In the genomic region with DNA sequence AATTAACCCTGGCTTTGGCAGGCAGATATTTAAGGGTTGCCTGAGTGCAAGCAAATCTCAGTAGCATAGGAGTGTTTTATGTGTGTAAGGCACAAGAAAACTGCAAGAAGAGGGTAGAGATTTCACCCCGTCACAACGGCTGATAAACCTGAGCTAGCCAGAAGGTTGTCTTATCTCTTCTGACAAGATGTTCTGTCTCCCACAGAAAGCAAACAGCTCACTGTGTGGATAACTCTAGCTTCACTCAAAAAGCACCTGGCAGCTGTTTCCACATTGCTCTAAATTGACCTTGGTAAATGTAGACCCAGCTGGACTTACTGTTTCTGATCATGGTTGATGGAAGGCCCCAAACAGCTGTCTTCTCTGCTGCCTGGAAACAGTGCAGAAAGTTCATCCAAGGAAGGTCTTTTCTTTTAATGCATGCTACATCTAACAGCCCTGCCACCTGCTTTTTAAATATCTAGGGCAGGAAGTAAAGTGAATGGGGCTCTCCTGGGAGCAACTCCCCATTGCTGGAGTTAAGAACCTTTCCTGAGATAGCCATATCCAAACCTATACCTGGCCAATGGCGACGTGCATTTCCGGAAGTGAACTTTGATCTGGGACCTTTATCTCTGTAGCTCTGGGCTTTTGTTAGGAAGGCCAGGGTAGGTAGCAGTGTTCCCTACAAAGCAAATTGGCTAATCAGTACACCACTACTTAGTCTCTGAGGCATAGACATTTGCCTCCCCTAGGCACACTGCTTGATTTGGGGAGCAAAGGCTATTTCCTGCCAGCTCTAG, we compare ENCODE assay signal across 29 mouse cellular contexts. TPM values are rescaled to one million over a fixed set of nuclear protein-coding genes. Genes with fewer than 3 reads are reported as not detected.
DNase-seq lines count a peak whose midpoint lies in the region; ATAC-seq and TF ChIP-seq lines count a peak whose summit lies in the region.
"Had no signal": no experiment of that assay in that cellular context is flagged by ENCODE, and none has a peak within 500 bp of the region (broad histone marks: within the 10 kb centered on the region; RNA-seq: fewer than 3 reads in every experiment).

No protein-coding gene starts in this region.

- H3K9ac ChIP-seq in intestine, embryonic 16.5 days (ENCODE audit: low read depth, low read length), result no peak overlapping the region
- no peak overlapping the region for H3K9ac ChIP-seq in stomach, embryonic 15.5 days
- H3K9ac ChIP-seq: forebrain, embryonic 13.5 days; forebrain, postnatal 0 days; hindbrain, embryonic 13.5 days had no signal

- intact Hi-C loops in heart, postnatal 14 days (cut with DNase I), result no loop called here
- intact Hi-C loops in left cerebral cortex, adult 2 months (cut with DNase I), result no loop called here

- H3K27me3 ChIP-seq in heart, embryonic 10.5 days (ENCODE audit: insufficient read depth, poor library complexity, severe bottlenecking), result peaks cover 21% of the 10 kb centered on the region
- H3K27me3 ChIP-seq in intestine, embryonic 16.5 days (replicated peaks; ENCODE audit: control insufficient read depth, insufficient read depth, low read length), result peaks cover 9% of the 10 kb centered on the region
- H3K27me3 ChIP-seq in stomach, embryonic 15.5 days (replicated peaks), result peaks cover 7% of the 10 kb centered on the region; the same call in 1 of the 2 replicates

- TF ChIP-seq CTCF in left cerebral cortex, adult 2 months (IDR thresholded peaks at IDR 0.05), result no peak

- no peaks in the 10 kb centered on the region for H3K36me3 ChIP-seq in heart, embryonic 10.5 days
- H3K36me3 ChIP-seq in intestine, embryonic 16.5 days (ENCODE audit: control insufficient read depth, insufficient read depth, low read length), result no peaks in the 10 kb centered on the region
- H3K36me3 ChIP-seq in stomach, embryonic 15.5 days, result no peaks in the 10 kb centered on the region
- H3K36me3 ChIP-seq: forebrain, embryonic 10.5 days; G1E; hindbrain, embryonic 10.5 days; hindbrain, embryonic 13.5 days had no signal

- no peak overlapping the region for H3K27ac ChIP-seq in heart, embryonic 10.5 days
- H3K27ac ChIP-seq in intestine, embryonic 16.5 days (ENCODE audit: low read length), result no peak overlapping the region
- H3K27ac ChIP-seq in stomach, embryonic 15.5 days, result peak overlapping the region; percentile 48
- no peak overlapping the region for H3K27ac ChIP-seq in left cerebral cortex, adult 2 months
- H3K27ac ChIP-seq: forebrain, embryonic 10.5 days; forebrain, embryonic 13.5 days; gastrocnemius, adult 2 months; hindbrain, embryonic 10.5 days; hindbrain, embryonic 13.5 days had no signal

- whole genome bisulfite sequencing in heart, embryonic 10.5 days, result 57% methylated on average over 5 of the region's 5 CpGs
- 65% methylated on average over 5 of the region's 5 CpGs for WGBS in intestine, embryonic 16.5 days
- 62% methylated on average over 5 of the region's 5 CpGs for WGBS in stomach, embryonic 15.5 days

- no peak overlapping the region for H3K4me3 ChIP-seq in heart, embryonic 10.5 days
- H3K4me3 ChIP-seq in intestine, embryonic 16.5 days (ENCODE audit: low read length), result no peak overlapping the region
- no peak overlapping the region for H3K4me3 ChIP-seq in stomach, embryonic 15.5 days (replicated peaks)
- no peak overlapping the region for H3K4me3 ChIP-seq in left cerebral cortex, adult 2 months
- H3K4me3 ChIP-seq: forebrain, embryonic 10.5 days; forebrain, embryonic 13.5 days; gastrocnemius, adult 2 months; hindbrain, embryonic 10.5 days; hindbrain, embryonic 13.5 days had no signal

- DNase-seq in heart, embryonic 10.5 days (ENCODE audit: low spot score), result peak; percentile 28
- DNase-seq in heart, postnatal 14 days, result no peak
- DNase-seq in adrenal gland, postnatal 36 days, result no peak
- DNase-seq in left cerebral cortex, adult 2 months (ENCODE audit: extremely low spot score in 1 of 2, low spot score in 2 of 2), result no peak
- DNase-seq in liver, result no peak
- DNase-seq: adrenal gland, adult 2 months; adrenal gland, postnatal 14 days; B cell, adult 2 months; cerebellum, adult 11-12 months; cerebellum, adult 8-10 months; cerebellum, postnatal 10 days; cerebellum, postnatal 36 days; embryo, embryonic 11 days; forebrain, postnatal 0 days; gastrocnemius, adult 2 months; gastrocnemius, postnatal 14 days; heart, adult 18-20 months; heart, postnatal 36 days had no signal

- no peak overlapping the region for H3K4me2 ChIP-seq in intestine, embryonic 16.5 days (ENCODE audit: low read depth, low read length)
- H3K4me2 ChIP-seq in stomach, embryonic 15.5 days, result no peak overlapping the region
- H3K4me2 ChIP-seq: forebrain, embryonic 13.5 days; heart, embryonic 11.5 days; hindbrain, embryonic 13.5 days had no signal

- H3K4me1 ChIP-seq in heart, embryonic 10.5 days, result peaks cover 8% of the 10 kb centered on the region
- H3K4me1 ChIP-seq in intestine, embryonic 16.5 days (ENCODE audit: control insufficient read depth, insufficient read depth, low read length), result peaks cover 7% of the 10 kb centered on the region
- 0 out of 2 replicates have a peak, but pooled peaks cover 8% of the 10 kb centered on the region for H3K4me1 ChIP-seq in stomach, embryonic 15.5 days

- no peaks in the 10 kb centered on the region for H3K9me3 ChIP-seq in heart, embryonic 10.5 days
- no peaks in the 10 kb centered on the region for H3K9me3 ChIP-seq in intestine, embryonic 16.5 days (ENCODE audit: control insufficient read depth, low read length)
- H3K9me3 ChIP-seq in stomach, embryonic 15.5 days, result no peaks in the 10 kb centered on the region
- H3K9me3 ChIP-seq: forebrain, embryonic 10.5 days; forebrain, embryonic 13.5 days; hindbrain, embryonic 10.5 days; hindbrain, embryonic 13.5 days had no signal

- ATAC-seq in intestine, embryonic 16.5 days, result peak; percentile 52
- peak; percentile 40; the same call in 1 of the 2 replicates for ATAC-seq in stomach, embryonic 15.5 days (ENCODE audit: insufficient read depth, low FRiP score, low read depth)
- ATAC-seq: forebrain, embryonic 13.5 days; forebrain, postnatal 0 days; hindbrain, embryonic 16.5 days had no signal

RNA-seq across cellular contexts. Expression of a gene that starts 5.2 kb away (rescaled TPM):
- polyA plus RNA-seq in heart, embryonic 10.5 days (2016; fragmentation: Nextera tagmentation; extraction: Ambion mirVana), result 0.16 TPM in 1 of 2 replicates, not detected in the other
- under 1 TPM; 0.12 to 0.19 TPM for total RNA-seq in heart, postnatal 14 days (2021)
- polyA plus RNA-seq in intestine, embryonic 16.5 days (2015; fragmentation: Nextera tagmentation; extraction: Ambion mirVana), result 1.8 and 1.9 TPM in 2 replicates
- 3.7 and 4.7 TPM in 2 replicates for polyA plus RNA-seq in stomach, embryonic 15.5 days (2015; fragmentation: Nextera tagmentation; extraction: Ambion mirVana)
- total RNA-seq in adrenal gland, postnatal 36 days (2021), result 10 to 100 TPM; 14.8 to 17.6 TPM
- total RNA-seq in left cerebral cortex, adult 2 months (2021), result 100 to 1,000 TPM; 339 to 346 TPM
- total RNA-seq: CH12.LX; gastrocnemius, adult 2 months; gastrocnemius, postnatal 14 days had no signal
- polyA plus RNA-seq: G1E; heart, embryonic 11.5 days; heart, postnatal 0 days had no signal

Comparison
In these comparisons a context has a peak if more than half of its experiments do, and no peak if none do; other contexts are left out.
1. RNA of a gene that starts 5.2 kb away (total RNA-seq): 339 to 346 TPM in left cerebral cortex, adult 2 months; 14.8 to 17.6 TPM in adrenal gland, postnatal 36 days and 0.12 to 0.19 TPM in heart, postnatal 14 days; every median in the first group is over 10 times any median in the second.